Mouse (Mus musculus) hindbrain, embryonic 15.5 days (tissue): ENCODE measurements around the gene Dhrs11. TPM values are rescaled to one million over a fixed set of nuclear protein-coding genes. Genes with fewer than 3 reads are reported as not detected.
"Not testable (repeated sequence)": the region's sequence is repeated elsewhere in the genome, so short reads cannot be mapped to it uniquely, and the experiment has no call there.

Experiments
- ATAC-seq: fragments of 200-750 bp; cut with Nextera tagmentation; 2 replicates; pipeline ENCODE4 v1.8.0; 2017; ENCODE audit warnings: low read depth, moderate number of reproducible peaks, moderate TSS enrichment; ENCODE audit not compliant: low FRiP score
- H3K27ac ChIP-seq: fragments of 300-500 bp; sonication (generic); replicated peaks from 2 replicates; pipeline ENCODE4 v1.5.1; 2015; ENCODE audit warnings: mild to moderate bottlenecking, inconsistent platforms
- H3K27me3 ChIP-seq: fragments of 300-500 bp; sonication (generic); 2 replicates; pipeline ENCODE4 v1.6.1; 2015; ENCODE audit warnings: control low read depth, inconsistent platforms
- H3K36me3 ChIP-seq: fragments of 300-500 bp; sonication (generic); 2 replicates; pipeline ENCODE4 v1.6.1; 2015; ENCODE audit warnings: control low read depth, inconsistent platforms
- H3K4me1 ChIP-seq: fragments of 300-500 bp; sonication (generic); replicated peaks from 2 replicates; pipeline ENCODE4 v1.6.1; 2015; ENCODE audit warnings: control low read depth, inconsistent platforms
- H3K4me2 ChIP-seq: fragments of 300-500 bp; sonication (generic); 2 replicates; pipeline ENCODE4 v1.6.1; 2015; ENCODE audit warnings: moderate library complexity, mild to moderate bottlenecking, inconsistent platforms
- H3K4me3 ChIP-seq: fragments of 300-500 bp; sonication (generic); 2 replicates; pipeline ENCODE4 v1.5.1; 2015; ENCODE audit warnings: mild to moderate bottlenecking, inconsistent platforms
- H3K9ac ChIP-seq: fragments of 300-500 bp; sonication (generic); 2 replicates; pipeline ENCODE4 v1.6.1; 2015; ENCODE audit warnings: inconsistent platforms
- H3K9me3 ChIP-seq: fragments of 300-500 bp; sonication (generic); 2 replicates; pipeline ENCODE4 v1.6.1; 2016; ENCODE audit warnings: control low read depth, inconsistent platforms
- WGBS: fragments of 180-500 bp; shearing (Covaris S2); methylation state at CpG from one replicate; pipeline ENCODE4 v1.1.7; 2015; 5-methylcytosine and 5-hydroxymethylcytosine counted together
- polyA plus RNA-seq: library from polyadenylated mRNA; unstranded; fragments of >200 nt; fragmentation: Nextera tagmentation; extraction: Ambion mirVana; gene quantifications from 2 replicates; pipeline ENCODE4 v1.2.1, GENCODE M21; 2015

The Dhrs11 gene
- 8.6 and 10.5 TPM in 2 replicates for polyA plus RNA-seq

DNA sequence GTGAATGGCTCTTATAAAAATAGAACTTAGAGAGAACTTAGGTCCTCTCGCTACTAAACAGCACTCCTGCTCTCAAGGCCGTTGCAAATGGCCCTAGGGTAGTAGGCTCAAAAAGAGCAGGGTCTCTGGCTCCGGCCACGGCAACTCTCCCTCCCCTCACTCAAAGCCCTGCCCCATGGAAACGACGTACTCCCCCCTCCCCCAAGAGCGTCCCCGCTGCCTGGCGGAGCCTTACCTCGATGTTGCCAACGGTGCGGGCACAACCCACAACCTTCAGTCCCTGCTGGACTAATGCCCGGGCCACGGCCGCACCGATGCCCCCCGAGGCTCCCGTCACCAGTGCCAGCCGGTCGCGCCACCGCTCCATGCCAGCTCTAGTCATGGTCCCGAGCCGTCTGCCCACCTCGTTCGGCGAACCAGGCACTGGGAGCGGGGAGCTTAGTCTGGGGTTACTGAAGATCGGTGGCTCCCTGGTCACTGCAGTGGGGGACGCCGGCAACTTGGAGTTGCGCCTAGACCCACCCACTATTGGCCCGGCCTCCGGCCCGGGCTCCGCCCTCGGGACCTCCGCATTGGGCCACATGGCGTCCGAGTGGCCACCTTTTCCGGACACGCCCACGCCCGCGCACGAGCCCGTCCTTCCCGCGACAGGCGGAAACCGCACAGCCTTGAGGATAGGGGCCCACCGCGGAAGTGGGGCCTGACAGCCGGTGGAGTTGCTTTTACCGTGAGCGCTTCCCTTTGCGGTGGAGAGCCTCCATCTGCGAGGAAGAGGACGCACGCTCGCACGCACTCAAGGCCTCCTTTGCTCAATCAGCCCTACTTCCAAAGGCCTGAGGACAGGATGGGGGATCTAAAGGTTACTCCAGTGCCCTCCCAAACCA is at the start of gene Dhrs11:
Gene Dhrs11 (minus strand): TSS at position 479 of the 884 bp plus-strand sequence.
- no peaks in the 10 kb centered on the region for H3K9me3 ChIP-seq
- H3K4me3 ChIP-seq, result peak within 1 kb of the TSS; percentile 74
- H3K27me3 ChIP-seq, result no peaks in the 10 kb centered on the region
- WGBS, result under 1% methylated on average over 62 of the region's 62 CpGs
- peaks cover 24% of the 10 kb centered on the region for H3K36me3 ChIP-seq
- H3K9ac ChIP-seq, result peak within 1 kb of the TSS; percentile 59
- peaks cover 27% of the 10 kb centered on the region for H3K4me1 ChIP-seq
- peak within 1 kb of the TSS; percentile 77 for H3K27ac ChIP-seq
- ATAC-seq, result peak; percentile 94
- H3K4me2 ChIP-seq, result peak within 1 kb of the TSS; percentile 96

DNA sequence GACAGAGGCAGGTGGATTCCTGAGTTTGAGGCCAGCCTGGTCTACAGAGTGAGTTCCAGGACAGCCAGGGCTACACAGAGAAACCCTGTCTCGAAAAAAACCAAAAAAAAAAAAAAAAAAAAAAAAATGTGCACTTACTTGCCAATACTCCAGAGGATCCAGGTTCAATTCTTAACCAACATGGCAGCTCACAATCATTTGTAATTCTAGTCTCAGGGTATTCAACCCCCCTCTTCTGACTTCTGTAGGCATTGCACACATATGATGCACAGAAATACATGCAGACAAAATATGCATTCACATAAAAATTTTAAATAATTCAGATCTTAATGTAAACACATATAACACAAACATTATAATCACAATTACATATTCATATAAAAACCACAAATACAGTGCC is 47.2 kb upstream of the Dhrs11 start:
- H3K4me2 ChIP-seq, H3K9ac ChIP-seq, H3K36me3 ChIP-seq, H3K4me3 ChIP-seq, H3K27ac ChIP-seq, H3K27me3 ChIP-seq, H3K9me3 ChIP-seq, ATAC-seq: not testable (repeated sequence)
- peaks cover 20% of the 10 kb centered on the region for H3K4me1 ChIP-seq
- 75% methylated on average over 1 of the region's 1 CpGs for WGBS

DNA sequence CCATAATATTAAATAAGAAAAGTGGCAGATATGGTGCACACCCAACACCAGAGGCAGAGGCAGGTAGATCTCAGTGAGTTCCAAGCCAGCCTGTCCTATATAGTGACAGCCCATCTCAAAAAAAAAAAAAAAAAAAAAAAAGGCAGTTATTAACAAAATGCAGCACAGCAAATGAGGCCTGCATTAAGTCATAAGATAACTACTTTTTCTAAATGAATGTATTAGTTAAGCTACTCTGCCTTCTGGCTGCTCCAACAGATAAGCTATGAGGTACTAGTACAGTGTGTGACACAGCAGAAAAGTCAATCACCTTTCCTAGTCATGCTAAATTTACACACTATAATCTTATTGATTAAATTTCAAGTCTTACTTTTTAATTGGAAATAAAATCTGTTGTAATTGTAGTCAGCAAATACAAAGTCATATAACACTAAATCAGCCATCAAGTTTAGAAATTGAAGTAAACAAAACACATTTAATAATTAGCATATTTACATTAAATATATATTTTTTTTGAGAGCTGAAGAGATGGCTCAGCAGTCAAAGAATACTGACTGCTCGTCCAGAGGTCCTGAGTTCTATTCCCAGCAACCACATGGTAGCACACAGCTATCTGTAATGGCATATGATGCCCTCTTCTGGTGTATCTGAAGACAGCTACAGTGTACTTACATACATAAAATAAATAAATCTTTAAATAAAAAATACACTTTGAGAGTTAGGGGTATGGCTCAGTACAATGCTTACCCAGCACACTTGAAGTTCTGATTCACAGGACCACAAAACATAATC is 44.4 kb upstream of the Dhrs11 start:
- Histone ChIP-seq H3K4me3 (no peak overlapping the region), H3K4me1 (peaks cover 15% of the 10 kb centered on the region), H3K27ac (no peak overlapping the region), H3K36me3 (no peaks in the 10 kb centered on the region), H3K9ac (no peak overlapping the region), H3K9me3 (no peaks in the 10 kb centered on the region), H3K27me3 (no peaks in the 10 kb centered on the region), H3K4me2 (no peak overlapping the region)
- no peak for ATAC-seq
- 61% methylated on average over 1 of the region's 1 CpGs for WGBS

DNA sequence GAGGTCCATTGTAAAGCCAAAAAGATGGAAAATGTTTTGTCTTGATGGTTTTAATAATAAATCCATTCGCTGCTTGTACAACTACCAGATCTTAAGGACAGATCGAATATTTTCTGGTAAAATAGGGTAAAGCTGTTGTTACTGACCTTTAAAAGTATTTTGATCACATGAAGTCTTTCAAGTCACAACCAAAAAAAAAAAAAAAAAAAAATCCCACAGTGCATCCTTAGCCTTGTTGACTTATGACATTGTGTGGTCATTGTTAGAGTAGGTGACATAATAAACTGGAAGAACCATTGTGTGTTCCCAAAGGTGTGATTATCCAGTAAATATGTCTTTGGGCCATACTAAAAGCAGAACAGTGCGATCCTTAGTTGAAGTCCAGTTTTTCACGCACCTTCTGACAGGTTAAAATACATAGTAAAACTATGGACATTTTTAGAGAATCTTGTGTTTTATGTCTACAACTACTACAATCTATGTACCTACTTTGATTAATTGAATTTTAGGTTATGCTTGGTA is 42.8 kb upstream of the Dhrs11 start:
- WGBS, result 78% methylated on average over 4 of the region's 4 CpGs
- ATAC-seq, result no peak
- Histone ChIP-seq H3K27ac (peak overlapping the region; percentile 100), H3K36me3 (no peaks in the 10 kb centered on the region), H3K4me1 (peaks cover 25% of the 10 kb centered on the region), H3K4me2 (peak overlapping the region; percentile 66), H3K9me3 (no peaks in the 10 kb centered on the region), H3K9ac (peak overlapping the region; percentile 95), H3K4me3 (peak overlapping the region; percentile 88), H3K27me3 (no peaks in the 10 kb centered on the region)

DNA sequence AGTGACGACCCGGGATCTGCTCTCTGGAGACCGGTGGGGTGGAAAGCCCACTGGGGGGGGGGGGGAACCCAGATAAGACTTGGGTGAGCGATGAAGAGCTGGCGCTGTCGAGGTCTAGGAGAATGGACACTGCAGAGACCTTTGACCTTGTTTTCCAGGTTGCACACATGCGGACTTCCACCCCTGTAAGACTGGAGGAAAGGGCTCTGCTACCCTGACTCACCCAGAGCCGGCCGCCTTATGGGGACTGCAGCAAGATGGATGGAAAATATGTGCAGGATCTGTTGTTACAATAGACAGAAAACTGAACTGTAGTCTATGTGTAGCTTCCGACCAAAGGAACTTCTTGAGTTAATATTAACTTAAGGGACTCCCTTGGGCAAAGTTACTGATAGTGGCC is 42.3 kb upstream of the Dhrs11 start:
- Histone ChIP-seq H3K9ac (peak overlapping the region; percentile 95), H3K9me3 (no peaks in the 10 kb centered on the region), H3K27ac (peak overlapping the region; percentile 100), H3K36me3 (no peaks in the 10 kb centered on the region), H3K4me3 (peak overlapping the region; percentile 88), H3K27me3 (no peaks in the 10 kb centered on the region), H3K4me1 (peaks cover 28% of the 10 kb centered on the region), H3K4me2 (peak overlapping the region; percentile 66)
- WGBS, result under 1% methylated on average over 10 of the region's 10 CpGs
- peak; percentile 43; the same call in 1 of the 2 replicates for ATAC-seq

DNA sequence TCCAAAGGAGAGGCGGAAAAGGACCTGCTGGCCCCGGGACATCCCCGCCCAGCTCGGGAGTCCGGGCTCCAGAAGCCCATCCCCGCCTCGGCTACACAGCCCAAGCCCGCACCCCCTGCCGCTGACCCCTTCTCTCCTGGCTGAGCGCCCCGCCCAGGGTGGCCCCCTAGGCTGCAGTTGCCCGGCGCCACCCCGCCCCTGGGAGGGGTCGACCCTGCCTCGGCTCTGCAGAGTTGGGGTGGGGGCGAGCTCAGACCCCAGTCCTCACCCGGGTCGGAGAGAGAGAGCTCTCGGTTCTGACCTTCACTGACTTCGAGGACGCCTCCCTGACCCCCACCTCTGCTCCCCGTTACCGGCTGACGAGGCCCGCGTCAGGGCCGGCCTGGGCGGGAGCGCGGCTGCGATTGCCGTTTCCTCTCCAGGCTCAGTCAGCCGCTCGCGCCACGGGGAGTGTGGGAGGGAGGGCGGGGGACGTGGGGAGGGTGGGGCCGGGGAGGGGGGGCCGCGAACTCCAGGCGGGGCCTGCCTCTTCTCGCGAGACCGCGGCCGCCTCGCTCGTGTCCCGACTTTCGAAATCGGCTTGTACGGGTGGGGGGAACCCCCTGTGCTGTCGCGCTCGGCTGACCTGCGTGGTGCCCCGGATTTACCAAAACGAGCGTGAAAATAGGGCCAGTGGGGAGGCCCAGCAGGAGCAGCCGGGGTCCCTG is 41.7 kb upstream of the Dhrs11 start, which contains the start of gene Ggnbp2:
Gene Ggnbp2 (minus strand): TSS at position 481 of the 707 bp plus-strand sequence.
- H3K9ac ChIP-seq, result peak within 1 kb of the TSS; percentile 95
- H3K36me3 ChIP-seq, result no peaks in the 10 kb centered on the region
- H3K27me3 ChIP-seq, result no peaks in the 10 kb centered on the region
- WGBS, result under 1% methylated on average over 47 of the region's 62 CpGs
- peak within 1 kb of the TSS; percentile 83 for H3K4me2 ChIP-seq
- peak within 1 kb of the TSS; percentile 88 for H3K4me3 ChIP-seq
- H3K9me3 ChIP-seq, result no peaks in the 10 kb centered on the region
- H3K4me1 ChIP-seq, result peaks cover 31% of the 10 kb centered on the region
- peak; percentile 90 for ATAC-seq
- H3K27ac ChIP-seq, result peak within 1 kb of the TSS; percentile 100

DNA sequence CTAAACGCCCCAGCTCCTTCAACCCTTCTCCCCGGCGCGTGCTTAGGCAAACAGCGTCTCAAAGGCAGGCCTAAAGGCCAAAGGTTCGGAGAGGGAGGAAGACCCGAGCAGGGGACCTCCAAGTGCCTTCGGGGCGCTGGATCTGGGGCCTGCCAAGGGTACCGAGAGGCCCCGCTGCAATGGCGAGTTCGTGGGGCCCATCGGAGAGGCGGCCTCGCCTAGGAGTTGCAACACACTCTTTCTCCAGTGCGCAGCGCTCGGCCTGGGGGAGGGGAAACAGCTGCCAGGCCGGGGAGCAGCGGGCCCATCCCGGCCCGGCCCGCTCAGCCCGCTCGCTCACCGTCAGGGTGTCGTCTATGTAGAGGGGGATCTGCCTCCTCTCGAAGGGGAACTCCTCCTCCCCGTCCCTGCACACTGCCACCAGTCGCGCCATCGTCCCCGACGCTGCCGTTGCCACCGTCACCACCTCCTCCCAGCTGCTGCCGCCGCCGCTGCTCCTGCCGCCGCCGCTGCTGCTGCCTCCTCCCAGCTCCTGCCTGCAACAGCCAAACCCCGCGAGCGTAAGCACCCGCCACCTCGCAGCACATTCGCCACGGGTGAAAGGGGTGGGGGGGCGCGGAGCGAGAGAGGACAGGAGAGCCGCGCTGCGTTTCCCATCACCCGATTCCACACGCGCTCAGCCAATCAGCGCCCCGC is 40.9 kb upstream of the Dhrs11 start:
- H3K27ac ChIP-seq, result peak overlapping the region; percentile 100
- H3K27me3 ChIP-seq, result no peaks in the 10 kb centered on the region
- peak overlapping the region; percentile 83 for H3K4me2 ChIP-seq
- peak; percentile 84 for ATAC-seq
- peak overlapping the region; percentile 88 for H3K4me3 ChIP-seq
- H3K9me3 ChIP-seq, result no peaks in the 10 kb centered on the region
- H3K4me1 ChIP-seq, result peaks cover 34% of the 10 kb centered on the region
- H3K36me3 ChIP-seq, result no peaks in the 10 kb centered on the region
- WGBS, result 0% methylated on average over 59 of the region's 61 CpGs
- peak overlapping the region; percentile 85 for H3K9ac ChIP-seq

DNA sequence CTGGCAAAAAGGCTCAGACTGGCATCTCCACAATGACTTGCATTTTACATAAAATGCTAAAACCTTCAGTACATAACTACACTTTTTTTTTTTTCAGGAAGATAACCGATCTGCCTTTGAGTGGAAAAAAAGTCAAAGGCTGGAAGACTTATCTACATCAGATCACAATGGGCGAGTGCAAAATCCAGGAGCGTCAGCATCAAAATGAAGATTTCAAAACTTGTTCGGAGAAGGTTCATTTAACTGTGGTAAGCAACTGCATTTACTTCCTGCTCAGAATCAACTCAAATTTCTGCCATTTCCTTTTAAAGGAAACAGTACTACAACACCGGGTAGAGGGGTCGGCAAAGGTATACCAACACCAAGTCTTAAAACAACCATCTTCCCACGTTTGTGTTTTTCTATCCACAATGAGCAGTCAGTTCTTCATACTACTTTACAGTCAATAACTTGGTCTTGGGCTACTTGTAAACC is 40.0 kb upstream of the Dhrs11 start:
- Histone ChIP-seq H3K36me3 (no peaks in the 10 kb centered on the region), H3K27ac (peak overlapping the region; percentile 100)
- 16% methylated on average over 7 of the region's 7 CpGs for WGBS

DNA sequence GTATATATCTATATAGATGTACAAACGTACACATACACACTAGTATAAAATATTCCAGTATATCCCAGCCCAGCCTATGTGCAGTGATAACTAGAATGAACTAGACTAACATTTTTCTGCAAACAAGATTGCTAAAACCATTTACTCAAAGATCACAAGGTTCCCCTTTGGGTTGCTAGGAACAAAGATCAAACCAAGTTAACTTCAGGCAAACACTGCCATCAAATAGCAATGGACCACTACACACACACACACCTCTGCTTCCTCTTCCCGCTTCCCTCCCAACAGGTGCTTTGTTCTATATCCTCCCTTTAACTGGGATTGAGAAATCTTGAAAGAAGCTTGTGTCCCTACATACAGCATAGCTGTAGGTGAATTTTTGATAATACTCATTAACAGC is 38.8 kb upstream of the Dhrs11 start:
- H3K9me3 ChIP-seq, result no peaks in the 10 kb centered on the region
- no peak overlapping the region for H3K4me3 ChIP-seq
- 93% methylated on average over 2 of the region's 2 CpGs for WGBS
- ATAC-seq, result no peak
- H3K9ac ChIP-seq, result no peak overlapping the region
- no peaks in the 10 kb centered on the region for H3K36me3 ChIP-seq
- H3K4me2 ChIP-seq, result peak overlapping the region; percentile 28; the same call in 1 of the 2 replicates
- H3K4me1 ChIP-seq, result peaks cover 34% of the 10 kb centered on the region
- H3K27ac ChIP-seq, result no peak overlapping the region
- H3K27me3 ChIP-seq, result no peaks in the 10 kb centered on the region

More for the DNA sequence above, 40.0 kb upstream of the Dhrs11 start:
- Histone ChIP-seq H3K9me3 (no peaks in the 10 kb centered on the region), H3K4me1 (peaks cover 34% of the 10 kb centered on the region), H3K4me2 (peak overlapping the region; percentile 83), H3K9ac (peak overlapping the region; percentile 85), H3K27me3 (no peaks in the 10 kb centered on the region), H3K4me3 (peak overlapping the region; percentile 88)
- ATAC-seq, result no peak

DNA sequence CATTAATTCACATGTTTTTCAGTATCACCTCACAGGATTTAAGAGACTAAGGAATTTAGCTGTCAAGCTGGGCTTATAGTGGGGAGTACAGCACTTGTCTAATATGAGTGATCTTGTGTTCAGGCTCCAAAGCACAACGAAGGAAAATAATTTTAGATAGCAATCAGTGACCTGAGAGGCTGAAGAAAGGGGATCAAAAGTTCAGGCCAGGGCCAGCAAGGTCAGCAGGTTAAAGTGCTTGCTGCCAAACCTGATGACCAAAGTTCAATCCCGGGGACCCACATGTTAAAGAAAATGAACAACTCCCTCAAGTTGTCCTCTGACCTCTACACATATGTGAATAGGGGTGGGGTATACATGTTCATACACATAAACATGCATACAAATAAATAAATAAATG is 36.5 kb upstream of the Dhrs11 start:
- no peaks in the 10 kb centered on the region for H3K9me3 ChIP-seq
- WGBS, result 83% methylated on average over 2 of the region's 2 CpGs
- H3K4me1 ChIP-seq, result peaks cover 28% of the 10 kb centered on the region
- no peak for ATAC-seq
- no peak overlapping the region for H3K27ac ChIP-seq
- no peak overlapping the region for H3K4me2 ChIP-seq
- no peaks in the 10 kb centered on the region for H3K27me3 ChIP-seq
- peaks cover 5% of the 10 kb centered on the region for H3K36me3 ChIP-seq
- no peak overlapping the region for H3K9ac ChIP-seq
- H3K4me3 ChIP-seq, result no peak overlapping the region

DNA sequence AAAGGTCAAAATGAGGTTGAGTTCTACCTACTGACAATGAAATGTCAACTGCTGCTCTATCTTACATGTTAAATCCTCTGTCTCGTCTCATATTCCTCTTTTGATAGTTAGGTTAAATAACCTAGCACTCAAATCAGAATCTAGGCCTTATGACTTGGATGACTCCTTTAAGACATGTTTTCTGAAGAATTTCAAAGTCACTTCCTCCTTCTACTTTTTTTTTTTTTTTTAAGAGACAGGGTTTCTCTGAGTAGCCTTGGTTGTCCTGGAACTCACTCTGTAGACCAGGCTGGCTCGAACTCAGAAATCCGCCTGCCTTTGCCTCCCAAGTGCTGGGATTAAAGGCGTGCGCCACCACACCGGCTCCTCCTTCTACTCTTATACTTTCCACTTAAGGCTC is 26.5 kb upstream of the Dhrs11 start:
- 95% methylated on average over 6 of the region's 6 CpGs for WGBS
- peaks cover 63% of the 10 kb centered on the region for H3K36me3 ChIP-seq

More for the DNA sequence above, 26.5 kb upstream of the Dhrs11 start:
- Histone ChIP-seq H3K4me1 (no peaks in the 10 kb centered on the region), H3K9me3 (no peaks in the 10 kb centered on the region), H3K9ac (no peak overlapping the region), H3K4me2 (no peak overlapping the region), H3K27me3 (no peaks in the 10 kb centered on the region), H3K27ac (no peak overlapping the region), H3K4me3 (no peak overlapping the region)
- ATAC-seq, result no peak
